Mouse (Mus musculus) liver, embryonic 15.5 days (tissue): ENCODE results near the gene Sh3bp1. TPM values are rescaled to one million over a fixed set of nuclear protein-coding genes. Genes with fewer than 3 reads are reported as not detected.

Experiments used
- ATAC-seq: fragments of 200-750 bp; cut with Nextera tagmentation; 2 replicates; pipeline ENCODE4 v1.8.0; 2017; ENCODE audit warnings: moderate number of reproducible peaks, mild to moderate bottlenecking, moderate library complexity; ENCODE audit not compliant: insufficient read depth
- H3K27ac ChIP-seq: fragments of 300-500 bp; sonication (generic); replicated peaks from 2 replicates; pipeline ENCODE4 v1.5.1; 2015; ENCODE audit warnings: mild to moderate bottlenecking, inconsistent platforms
- H3K27me3 ChIP-seq: fragments of 300-500 bp; sonication (generic); 2 replicates; pipeline ENCODE4 v1.6.1; 2015; ENCODE audit warnings: mild to moderate bottlenecking, inconsistent platforms
- H3K36me3 ChIP-seq: fragments of 300-500 bp; sonication (generic); replicated peaks from 2 replicates; pipeline ENCODE4 v1.6.1; 2015; ENCODE audit warnings: moderate library complexity, mild to moderate bottlenecking, inconsistent platforms
- H3K4me1 ChIP-seq: fragments of 300-500 bp; sonication (generic); replicated peaks from 2 replicates; pipeline ENCODE4 v1.6.1; 2015; ENCODE audit warnings: inconsistent platforms
- H3K4me2 ChIP-seq: fragments of 300-500 bp; sonication (generic); 2 replicates; pipeline ENCODE4 v1.6.1; 2015; ENCODE audit warnings: moderate library complexity, mild to moderate bottlenecking, inconsistent platforms
- H3K4me3 ChIP-seq: fragments of 300-500 bp; sonication (generic); replicated peaks from 2 replicates; pipeline ENCODE4 v1.5.1; 2015; ENCODE audit warnings: mild to moderate bottlenecking, inconsistent platforms
- H3K9ac ChIP-seq: fragments of 300-500 bp; sonication (generic); 2 replicates; pipeline ENCODE4 v1.6.1; 2015; ENCODE audit warnings: moderate library complexity, mild to moderate bottlenecking, inconsistent platforms
- H3K9me3 ChIP-seq: fragments of 300-500 bp; sonication (generic); replicated peaks from 2 replicates; pipeline ENCODE4 v1.6.1; 2016; ENCODE audit warnings: inconsistent platforms
- WGBS: fragments of 180-500 bp; shearing (Covaris S2); methylation state at CpG from one replicate; pipeline ENCODE4 v1.1.7; 2015; ENCODE audit warnings: mixed read lengths; ENCODE audit not compliant: insufficient replicate concordance; 5-methylcytosine and 5-hydroxymethylcytosine counted together
- polyA plus RNA-seq: library from polyadenylated mRNA; unstranded; fragments of >200 nt; fragmentation: Nextera tagmentation; extraction: Ambion mirVana; gene quantifications from 2 replicates; pipeline ENCODE4 v1.2.1, GENCODE M21; 2015

Sh3bp1 gene
- polyA plus RNA-seq, 1 experiment from 2014 or later: 14.4 TPM

GRCm38 (mm10) chr15:78863852-78864253 lies 35.7 kb upstream of the Sh3bp1 start:
- Histone ChIP-seq H3K4me1 (peaks cover 22% of the 10 kb centered on the region), H3K9me3 (no peaks in the 10 kb centered on the region), H3K9ac (no peak overlapping the region), H3K27ac (peak overlapping the region; percentile 57), H3K4me2 (0 out of 2 replicates have a peak overlapping the region, but pooled peaks have one; percentile 18), H3K36me3 (no peaks in the 10 kb centered on the region), H3K27me3 (peaks cover 13% of the 10 kb centered on the region), H3K4me3 (no peak overlapping the region)
- WGBS: 28% methylated on average over 13 of the region's 13 CpGs
- peak; percentile 14; the same call in 1 of the 2 replicates for ATAC-seq

- WGBS: 54% methylated on average over 9 of the region's 9 CpGs
- no peak overlapping the region for H3K9ac ChIP-seq
Measured at GRCm38 (mm10) chr15:78868398-78868797, 31.2 kb upstream of the Sh3bp1 start.

GRCm38 (mm10) chr15:78868826-78869233 lies 30.7 kb upstream of the Sh3bp1 start:
- Histone ChIP-seq H3K4me3 (no peak overlapping the region), H3K9me3 (no peaks in the 10 kb centered on the region), H3K36me3 (no peaks in the 10 kb centered on the region), H3K4me2 (no peak overlapping the region), H3K9ac (no peak overlapping the region), H3K4me1 (peaks cover 9% of the 10 kb centered on the region; the same call in 1 of the 2 replicates), H3K27me3 (peaks cover 6% of the 10 kb centered on the region), H3K27ac (no peak overlapping the region)
- ATAC-seq: no peak
- 74% methylated on average over 7 of the region's 7 CpGs for WGBS

More at GRCm38 (mm10) chr15:78868398-78868797, 31.2 kb upstream of the Sh3bp1 start:
- H3K36me3 ChIP-seq: no peaks in the 10 kb centered on the region
- H3K4me1 ChIP-seq: peaks cover 13% of the 10 kb centered on the region; the same call in 1 of the 2 replicates
- no peak overlapping the region for H3K4me2 ChIP-seq
- H3K27me3 ChIP-seq: peaks cover 11% of the 10 kb centered on the region
- no peak overlapping the region for H3K27ac ChIP-seq
- H3K4me3 ChIP-seq: no peak overlapping the region
- no peak for ATAC-seq
- H3K9me3 ChIP-seq: no peaks in the 10 kb centered on the region

- H3K4me3 ChIP-seq: no peak overlapping the region
- H3K27ac ChIP-seq: no peak overlapping the region
- H3K9ac ChIP-seq: no peak overlapping the region
- WGBS: 11% methylated on average over 6 of the region's 6 CpGs
- H3K4me2 ChIP-seq: no peak overlapping the region
- peaks cover 8% of the 10 kb centered on the region; the same call in 1 of the 2 replicates for H3K4me1 ChIP-seq
- H3K9me3 ChIP-seq: no peaks in the 10 kb centered on the region
- H3K36me3 ChIP-seq: no peaks in the 10 kb centered on the region
- peaks cover 4% of the 10 kb centered on the region; the same call in 1 of the 2 replicates for H3K27me3 ChIP-seq
- no peak for ATAC-seq
Measured at GRCm38 (mm10) chr15:78869775-78870174, 29.8 kb upstream of the Sh3bp1 start.

- Histone ChIP-seq H3K27ac (no peak overlapping the region), H3K9ac (no peak overlapping the region), H3K4me3 (no peak overlapping the region), H3K9me3 (no peaks in the 10 kb centered on the region), H3K4me2 (no peak overlapping the region), H3K27me3 (no peaks in the 10 kb centered on the region), H3K36me3 (no peaks in the 10 kb centered on the region), H3K4me1 (peaks cover 29% of the 10 kb centered on the region)
- no peak for ATAC-seq
- 48% methylated on average over 5 of the region's 5 CpGs for WGBS
Measured at GRCm38 (mm10) chr15:78872021-78872608, 27.5 kb upstream of the Sh3bp1 start.

GRCm38 (mm10) chr15:78873803-78874435 lies 25.6 kb upstream of the Sh3bp1 start:
- no peak overlapping the region for H3K4me3 ChIP-seq
- H3K27ac ChIP-seq: no peak overlapping the region
- peaks cover 35% of the 10 kb centered on the region for H3K4me1 ChIP-seq
- no peak overlapping the region for H3K9ac ChIP-seq
- no peaks in the 10 kb centered on the region for H3K27me3 ChIP-seq
- no peak for ATAC-seq
- no peaks in the 10 kb centered on the region for H3K36me3 ChIP-seq
- 65% methylated on average over 13 of the region's 13 CpGs for WGBS
- H3K9me3 ChIP-seq: no peaks in the 10 kb centered on the region
- H3K4me2 ChIP-seq: no peak overlapping the region

GRCm38 (mm10) chr15:78874989-78875388 lies 24.6 kb upstream of the Sh3bp1 start:
- no peak overlapping the region for H3K27ac ChIP-seq
- ATAC-seq: no peak
- H3K27me3 ChIP-seq: no peaks in the 10 kb centered on the region
- H3K4me3 ChIP-seq: no peak overlapping the region
- no peaks in the 10 kb centered on the region for H3K9me3 ChIP-seq
- no peaks in the 10 kb centered on the region; the same call in 1 of the 2 replicates for H3K36me3 ChIP-seq
- peaks cover 45% of the 10 kb centered on the region for H3K4me1 ChIP-seq
- WGBS: 74% methylated on average over 8 of the region's 8 CpGs
- no peak overlapping the region for H3K4me2 ChIP-seq
- no peak overlapping the region for H3K9ac ChIP-seq

GRCm38 (mm10) chr15:78875537-78875936 lies 24.0 kb upstream of the Sh3bp1 start:
- H3K9me3 ChIP-seq: no peaks in the 10 kb centered on the region
- H3K4me2 ChIP-seq: peak overlapping the region; percentile 86; the same call in 1 of the 2 replicates
- no peak for ATAC-seq
- H3K27me3 ChIP-seq: no peaks in the 10 kb centered on the region
- H3K36me3 ChIP-seq: peaks cover 2% of the 10 kb centered on the region; the same call in 1 of the 2 replicates
- H3K4me1 ChIP-seq: peaks cover 47% of the 10 kb centered on the region
- no peak overlapping the region for H3K9ac ChIP-seq
- 81% methylated on average over 5 of the region's 5 CpGs for WGBS
- no peak overlapping the region for H3K4me3 ChIP-seq
- H3K27ac ChIP-seq: peak overlapping the region; percentile 96

- Histone ChIP-seq H3K27ac (peak overlapping the region; percentile 96), H3K9ac (peak overlapping the region; percentile 82), H3K4me3 (peak overlapping the region; percentile 92), H3K27me3 (no peaks in the 10 kb centered on the region), H3K4me2 (peak overlapping the region; percentile 86), H3K9me3 (no peaks in the 10 kb centered on the region), H3K4me1 (peaks cover 51% of the 10 kb centered on the region), H3K36me3 (peaks cover 10% of the 10 kb centered on the region)
- peak; percentile 13; the same call in 1 of the 2 replicates for ATAC-seq
- under 1% methylated on average over 17 of the region's 17 CpGs for WGBS
Measured at GRCm38 (mm10) chr15:78876258-78876696, 23.3 kb upstream of the Sh3bp1 start.

GRCm38 (mm10) chr15:78876991-78877809 lies 22.4 kb upstream of the Sh3bp1 start, which contains the start of gene Gga1:
Gene Gga1 (plus strand): TSS chr15:78877190.
- ATAC-seq: peak; percentile 88
- under 1% methylated on average over 88 of the region's 95 CpGs for WGBS
- Histone ChIP-seq H3K27me3 (no peaks in the 10 kb centered on the region), H3K4me3 (peak within 1 kb of the TSS; percentile 92), H3K9me3 (no peaks in the 10 kb centered on the region), H3K27ac (peak within 1 kb of the TSS; percentile 96), H3K9ac (peak within 1 kb of the TSS; percentile 82), H3K4me2 (peak within 1 kb of the TSS; percentile 86), H3K36me3 (peaks cover 19% of the 10 kb centered on the region), H3K4me1 (peaks cover 51% of the 10 kb centered on the region)
